9 mouse cellular contexts compared by ENCODE assay signal in genomic region chr8:92357398-92357981, GRCm38 (mm10). TPM values are rescaled to one million over a fixed set of nuclear protein-coding genes. Genes with fewer than 3 reads are reported as not detected.
DNase-seq lines count a peak whose midpoint lies in the region.
"Had no signal": no experiment of that assay in that cellular context is flagged by ENCODE, and none has a peak within 500 bp of the region (broad histone marks: within the 10 kb centered on the region; RNA-seq: fewer than 3 reads in every experiment).

Gene Irx5 (plus strand): TSS chr8:92357625.

- peaks cover 89% of the 10 kb centered on the region for H3K4me1 ChIP-seq in forebrain, embryonic 10.5 days
- peaks cover 66% of the 10 kb centered on the region for H3K4me1 ChIP-seq in midbrain, embryonic 10.5 days

- H3K4me3 ChIP-seq in forebrain, embryonic 10.5 days, result peak within 1 kb of the TSS; percentile 67
- peak within 1 kb of the TSS; percentile 97 for H3K4me3 ChIP-seq in midbrain, embryonic 10.5 days

- no peaks in the 10 kb centered on the region for H3K9me3 ChIP-seq in forebrain, embryonic 10.5 days
- no peaks in the 10 kb centered on the region for H3K9me3 ChIP-seq in midbrain, embryonic 10.5 days (replicated peaks)

- DNase-seq in Muller cell, postnatal 12 days (ENCODE audit: inconsistent ontology term), result peak; percentile 99
- DNase-seq in adrenal gland, postnatal 25 days, result peak; percentile 73
- DNase-seq in forebrain, embryonic 10.5 days (ENCODE audit: extremely low spot score, low spot score), result peak; percentile 85
- peak; percentile 75 to 85 for DNase-seq in heart, postnatal 10 days
- peak; percentile 80 to 84 for DNase-seq in kidney, postnatal 36 days
- DNase-seq in midbrain, embryonic 10.5 days (ENCODE audit: low spot score), result peak; percentile 95
- DNase-seq in testis, postnatal 14 days (ENCODE audit: low spot score), result peak; percentile 36
- DNase-seq in layer of hippocampus, adult 11-12 months (ENCODE audit: low spot score), result no peak

- H3K36me3 ChIP-seq in forebrain, embryonic 10.5 days (replicated peaks), result peaks cover 8% of the 10 kb centered on the region; the same call in 1 of the 2 replicates
- peaks cover 24% of the 10 kb centered on the region for H3K36me3 ChIP-seq in midbrain, embryonic 10.5 days

- intact Hi-C loops in heart, postnatal 10 days (cut with DNase I), result loop anchor here (5.0 kb wide), 2 partner anchors 370 to 975 kb away; no protein-coding TSS in a partner anchor

- under 1% methylated on average over 44 of the region's 47 CpGs for WGBS in forebrain, embryonic 10.5 days
- WGBS in midbrain, embryonic 10.5 days, result under 1% methylated on average over 43 of the region's 47 CpGs

- peaks cover 90% of the 10 kb centered on the region for H3K27me3 ChIP-seq in forebrain, embryonic 10.5 days (ENCODE audit: poor library complexity, severe bottlenecking)
- H3K27me3 ChIP-seq in midbrain, embryonic 10.5 days (ENCODE audit: low read depth, poor library complexity, severe bottlenecking), result peaks cover 55% of the 10 kb centered on the region

- peak within 1 kb of the TSS; percentile 85 for H3K27ac ChIP-seq in forebrain, embryonic 10.5 days
- peak within 1 kb of the TSS; percentile 99 for H3K27ac ChIP-seq in midbrain, embryonic 10.5 days (replicated peaks)

RNA-seq across cellular contexts. Expression of gene Irx5, which starts in this region (rescaled TPM):
- total RNA-seq in adrenal gland, postnatal 25 days (2021), result 2.9 and 3.3 TPM in 2 replicates
- polyA plus RNA-seq in forebrain, embryonic 10.5 days (2016; fragmentation: Nextera tagmentation; extraction: Ambion mirVana), result 4.4 and 4.9 TPM in 2 replicates
- 10 to 100 TPM in 1 of 2 experiments, 1 to 10 TPM in 1; 8.7 to 10.9 TPM for total RNA-seq in heart, postnatal 10 days (2021)
- 28.7 and 31.9 TPM in 2 replicates for polyA plus RNA-seq in midbrain, embryonic 10.5 days (2016; fragmentation: Nextera tagmentation; extraction: Ambion mirVana)
- total RNA-seq: left cerebral cortex, postnatal 10 days had no signal
